Mouse (Mus musculus): ENCODE measurements at regions not wholly inside any gene's neighbourhood (a gene's known extent, or its start where the extent isn't known, plus 50 kb on each side); places are given as distances from the start of the nearest gene placed in this dataset.

DNA sequence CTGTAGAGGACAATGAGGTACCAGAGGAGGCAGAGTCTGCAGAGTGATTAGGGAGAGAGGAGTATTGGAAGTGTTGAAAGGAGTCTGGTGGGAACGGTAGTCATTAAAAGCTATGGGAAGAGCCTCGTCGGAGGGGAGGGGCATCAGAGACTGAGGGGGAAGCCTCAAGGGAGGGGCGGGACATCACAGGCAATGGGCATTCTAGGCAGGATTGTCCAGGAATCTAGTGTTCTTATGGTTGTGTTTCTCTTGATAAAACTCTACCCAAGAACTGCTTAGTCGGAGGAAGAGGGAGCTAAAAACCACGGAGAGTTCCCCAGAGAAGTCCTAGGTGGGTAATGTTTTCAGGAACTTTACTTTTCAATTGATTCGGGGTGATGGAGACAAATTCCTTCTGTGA is 90.2 kb downstream of the Sec23ip start:
- no peak for DNase-seq (ENCODE audit: low spot score)

DNA sequence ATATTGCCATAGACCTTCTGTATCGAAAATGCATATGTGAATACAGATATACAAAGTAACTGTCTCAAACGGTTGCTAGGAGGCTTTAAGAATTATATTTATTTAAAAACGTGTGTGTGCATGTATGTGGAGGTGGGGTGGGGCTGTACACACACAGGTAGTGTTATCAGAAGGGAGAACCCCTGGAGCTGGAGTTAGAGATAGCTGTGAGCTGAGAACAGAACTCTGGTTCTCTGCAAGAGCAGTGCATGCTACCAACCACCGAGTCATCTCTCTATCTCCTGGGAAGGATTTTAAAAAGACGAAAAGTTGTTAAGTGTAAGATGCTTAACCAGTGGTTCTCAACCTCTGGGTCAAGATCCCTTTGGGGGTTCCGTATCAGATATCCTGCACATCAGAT is 91.7 kb downstream of the Sec23ip start:
- DNase-seq (ENCODE audit: low spot score) = no peak

DNA sequence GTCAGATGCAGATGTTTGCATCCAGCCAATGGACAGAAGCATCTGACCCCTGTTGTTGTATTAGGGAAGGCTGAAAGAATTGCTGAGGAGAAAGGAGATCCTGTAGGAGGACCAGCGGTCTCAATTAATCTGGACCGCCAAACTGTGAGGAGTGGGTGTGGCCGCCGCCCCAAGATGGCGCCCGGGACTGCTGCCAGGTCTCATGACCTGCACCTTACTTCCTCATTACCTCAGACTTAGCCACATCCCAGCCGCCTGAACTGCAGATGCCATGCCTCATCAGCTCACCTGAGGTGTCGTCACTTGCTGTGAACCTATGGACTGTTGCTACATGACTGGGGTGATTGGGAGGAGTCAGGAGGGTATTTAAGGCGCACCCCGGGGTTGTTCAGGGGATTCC is 97.8 kb downstream of the Sec23ip start:
- no peak for DNase-seq (ENCODE audit: low spot score)

GRCm38 (mm10) chr7:128843576-128843975 is 98.8 kb downstream of the Sec23ip start:
- DNase-seq (ENCODE audit: low spot score) = no peak

GRCm38 (mm10) chr7:128849261-128849660 is 104.5 kb downstream of the Sec23ip start:
- no peak for DNase-seq (ENCODE audit: low spot score)

- no peak for DNase-seq (ENCODE audit: low spot score)
These were observed 109.5 kb downstream of the Sec23ip start for GRCm38 (mm10) chr7:128854193-128854592.

GRCm38 (mm10) chr7:128854690-128855343 is 110.1 kb downstream of the Sec23ip start:
- DNase-seq (ENCODE audit: low spot score) = no peak

DNA sequence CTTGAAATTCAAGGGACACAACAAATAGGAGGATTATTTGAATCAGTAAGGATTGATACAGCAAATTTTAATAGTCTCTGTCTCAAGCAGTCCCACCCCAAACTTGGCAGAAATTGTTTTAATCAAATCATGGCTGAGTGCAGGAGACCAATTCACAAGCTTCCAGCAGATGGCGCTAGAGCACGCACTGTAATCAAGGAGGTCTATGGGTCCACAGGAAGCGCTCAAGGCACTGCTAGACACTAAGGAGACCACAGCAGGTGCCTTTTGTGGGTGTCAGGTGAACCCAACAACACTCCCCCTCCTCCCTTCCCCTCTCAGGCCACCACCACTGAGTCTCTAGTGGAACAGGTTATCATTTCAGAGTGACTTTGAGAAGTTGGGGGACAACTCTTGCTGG is 115.4 kb downstream of the Sec23ip start:
- DNase-seq (ENCODE audit: low spot score) = peak; percentile 27

DNA sequence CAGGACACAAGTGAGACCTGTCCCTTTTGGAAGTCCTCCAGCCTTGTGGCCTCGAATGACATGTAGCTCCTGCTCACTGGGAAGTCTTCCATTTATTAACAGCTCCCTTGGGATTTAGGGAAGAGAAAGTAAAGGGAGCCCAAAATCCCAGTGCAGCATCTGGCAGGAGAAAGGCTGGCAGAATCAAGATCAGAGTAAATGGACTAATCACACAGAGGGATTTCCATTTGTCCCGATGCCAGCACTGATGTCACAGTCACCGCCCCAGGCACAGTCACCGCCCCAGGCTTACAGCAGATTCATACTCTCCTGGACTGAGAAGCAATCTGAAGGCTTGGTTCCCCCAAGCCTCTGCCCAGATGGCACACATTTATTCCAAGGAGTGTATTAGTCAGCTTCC is 116.0 kb downstream of the Sec23ip start:
- peak; percentile 26 for DNase-seq (ENCODE audit: low spot score)

DNA sequence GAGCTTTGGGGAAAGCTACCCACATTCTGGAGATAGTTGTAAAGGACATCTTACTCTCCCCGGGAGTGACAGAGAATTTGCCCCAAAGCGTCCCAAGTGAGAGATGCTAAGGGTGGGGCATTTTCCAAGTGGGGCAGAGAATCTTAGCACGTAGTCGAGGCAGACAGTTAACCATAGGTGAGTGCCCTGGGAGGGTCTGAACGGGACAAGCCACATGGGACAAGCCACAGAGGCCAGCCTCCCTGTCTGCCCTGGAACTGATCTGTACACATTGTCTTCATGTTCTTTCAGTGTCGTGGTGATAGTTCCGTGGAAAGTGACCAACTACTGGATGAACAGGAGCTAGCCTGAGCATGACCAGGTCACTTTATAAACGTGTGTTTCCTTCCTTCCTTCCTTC is 116.6 kb downstream of the Sec23ip start:
- DNase-seq (ENCODE audit: low spot score) = no peak

DNA sequence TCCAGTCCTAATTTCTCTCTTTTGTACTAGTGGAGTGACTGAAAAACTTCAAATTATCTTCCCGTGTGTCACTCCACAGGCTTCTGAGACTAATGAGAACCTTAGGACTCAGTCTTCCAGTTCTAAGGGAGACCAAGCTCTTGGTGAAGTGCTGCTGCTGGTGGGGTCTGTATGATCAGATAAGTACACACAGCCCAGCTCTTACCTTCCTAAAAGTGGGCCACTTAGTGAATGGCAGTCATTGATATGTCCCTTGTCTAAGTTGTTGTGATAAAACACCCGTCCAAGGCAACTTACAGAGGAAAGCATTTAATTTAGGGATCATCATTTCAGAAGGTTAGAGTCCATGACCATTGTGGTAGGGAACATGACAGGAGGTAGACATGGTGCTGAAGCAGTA is 124.1 kb downstream of the Sec23ip start:
- DNase-seq (ENCODE audit: low spot score) = no peak

DNA sequence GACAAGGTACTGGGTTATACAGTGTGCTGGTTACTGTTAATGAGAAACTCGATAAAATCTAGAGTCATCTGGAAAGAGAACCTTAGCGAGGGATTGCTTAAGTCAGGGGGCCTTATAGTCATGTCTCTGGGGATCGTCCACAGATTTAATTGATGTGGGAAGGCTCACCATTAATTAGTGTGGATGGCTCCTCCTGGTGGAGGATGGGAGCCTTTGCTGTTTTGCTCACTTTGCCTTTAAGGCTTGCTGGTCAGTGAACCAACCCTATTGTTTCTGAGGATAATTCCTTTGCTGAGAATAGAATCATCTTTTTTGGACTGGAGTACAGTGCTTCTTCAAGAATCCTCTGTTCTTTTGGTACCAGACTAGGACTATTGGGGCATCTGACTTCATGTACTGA is 139.3 kb downstream of the Sec23ip start:
- no peak for DNase-seq (ENCODE audit: low spot score)

DNA sequence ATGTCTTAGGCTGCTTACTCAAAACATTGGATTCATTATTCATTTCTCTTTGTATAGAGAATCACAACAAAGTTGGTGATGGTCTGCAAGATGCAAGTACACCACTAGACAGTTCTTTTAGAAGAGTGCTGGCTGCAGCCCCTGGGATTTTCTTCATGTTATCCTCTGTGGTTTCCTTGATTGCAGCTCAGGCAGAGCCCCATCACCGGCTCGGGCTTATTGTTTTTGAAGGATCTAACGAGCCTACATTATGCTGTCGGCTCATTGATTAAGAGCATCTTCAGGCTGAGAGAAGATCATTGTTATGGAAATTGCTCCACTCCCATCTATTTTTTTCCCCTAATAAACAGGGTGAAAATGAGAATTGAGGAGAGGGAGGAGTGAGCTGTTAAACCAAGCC is 140.8 kb downstream of the Sec23ip start:
- DNase-seq (ENCODE audit: low spot score) = no peak

- no peak for DNase-seq (ENCODE audit: low spot score)
These were observed 165.4 kb downstream of the Sec23ip start for GRCm38 (mm10) chr7:128910134-128910533.

GRCm38 (mm10) chr7:128937976-128938730 is 193.4 kb downstream of the Sec23ip start:
- DNase-seq (ENCODE audit: low spot score) = no peak

GRCm38 (mm10) chr7:128960575-128960974 is 215.8 kb downstream of the Sec23ip start:
- no peak for DNase-seq (ENCODE audit: low spot score)

DNA sequence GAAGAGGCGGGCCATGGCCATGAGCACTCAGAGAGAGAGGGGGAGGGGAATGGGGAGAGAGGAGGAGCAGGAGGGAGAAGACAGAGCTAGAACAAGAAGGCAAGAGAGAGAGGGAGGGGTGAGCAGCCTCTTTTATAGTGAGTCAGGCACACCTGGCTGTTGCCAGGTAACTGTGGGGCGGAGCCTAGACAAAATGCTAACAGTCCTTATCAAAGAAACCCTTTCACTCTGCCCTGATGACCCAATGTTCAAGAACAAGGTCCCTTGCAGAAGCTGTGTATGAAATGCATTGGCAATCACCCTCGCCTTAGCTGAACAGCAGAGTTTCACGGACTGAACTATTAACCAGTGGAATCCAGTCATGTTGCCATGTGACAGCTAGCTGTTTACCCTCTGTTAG is 235.2 kb downstream of the Sec23ip start:
- DNase-seq (ENCODE audit: low spot score) = no peak

DNA sequence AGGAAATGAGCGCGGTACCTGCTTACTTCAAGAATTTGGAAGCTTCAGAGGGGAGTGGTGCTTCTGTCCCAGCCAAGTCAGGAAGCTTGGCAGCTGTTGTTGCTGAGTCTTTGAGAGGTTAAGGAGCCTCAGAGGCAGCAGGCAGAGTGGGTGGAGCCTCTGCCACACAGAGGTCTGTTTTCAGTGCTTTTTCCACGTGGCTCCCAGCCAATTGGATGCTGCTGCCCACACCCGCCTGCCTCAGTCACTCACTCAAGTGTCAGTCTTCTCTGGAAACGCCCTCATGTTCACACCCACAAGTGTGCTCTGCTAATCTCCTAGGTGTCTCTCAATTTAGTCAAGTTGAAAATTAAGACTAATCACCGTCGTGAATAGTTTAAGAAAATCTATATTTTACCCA is 236.1 kb downstream of the Sec23ip start:
- no peak for DNase-seq (ENCODE audit: low spot score)

- no peak for DNase-seq (ENCODE audit: low spot score)
These were observed 254.0 kb downstream of the Sec23ip start for GRCm38 (mm10) chr7:128998759-128999158.

GRCm38 (mm10) chr7:129002419-129002818 is 254.4 kb upstream of the Plpp4 start:
- DNase-seq (ENCODE audit: low spot score) = no peak

- peak; percentile 24 for DNase-seq (ENCODE audit: low spot score)
These were observed 253.7 kb upstream of the Plpp4 start for GRCm38 (mm10) chr7:129003150-129003549.

- DNase-seq (ENCODE audit: low spot score) = no peak
These were observed 240.5 kb upstream of the Plpp4 start for GRCm38 (mm10) chr7:129016353-129016752.

DNA sequence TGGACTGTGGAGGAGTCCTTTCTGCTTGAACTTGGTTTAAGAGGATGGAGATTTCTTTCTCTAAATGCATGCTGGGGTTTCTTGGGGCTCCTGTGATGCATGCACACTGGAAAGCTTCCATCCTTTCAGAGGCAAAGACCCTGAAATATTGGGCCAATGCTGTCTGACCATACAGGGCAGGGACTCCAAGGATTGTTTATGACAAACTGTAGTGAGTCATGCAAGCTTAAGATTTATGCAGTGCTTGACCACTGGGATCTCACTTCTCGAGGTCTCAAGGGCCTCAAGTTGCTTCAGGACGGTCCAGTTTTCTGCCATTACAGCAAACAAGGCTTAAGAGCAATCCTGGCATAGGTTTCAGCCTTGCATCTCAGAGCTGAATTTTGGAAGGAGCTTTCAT is 229.7 kb upstream of the Plpp4 start:
- no peak for DNase-seq (ENCODE audit: low spot score)

GRCm38 (mm10) chr7:129048023-129048422 is 208.8 kb upstream of the Plpp4 start:
- peak; percentile 15 for DNase-seq (ENCODE audit: low spot score)
